Mouse (Mus musculus): ENCODE results near the gene Gm21775.
"Not testable (repeated sequence)": the region's sequence is repeated elsewhere in the genome, so short reads cannot be mapped to it uniquely, and the experiment has no call there.

Gene Gm21775

DNA sequence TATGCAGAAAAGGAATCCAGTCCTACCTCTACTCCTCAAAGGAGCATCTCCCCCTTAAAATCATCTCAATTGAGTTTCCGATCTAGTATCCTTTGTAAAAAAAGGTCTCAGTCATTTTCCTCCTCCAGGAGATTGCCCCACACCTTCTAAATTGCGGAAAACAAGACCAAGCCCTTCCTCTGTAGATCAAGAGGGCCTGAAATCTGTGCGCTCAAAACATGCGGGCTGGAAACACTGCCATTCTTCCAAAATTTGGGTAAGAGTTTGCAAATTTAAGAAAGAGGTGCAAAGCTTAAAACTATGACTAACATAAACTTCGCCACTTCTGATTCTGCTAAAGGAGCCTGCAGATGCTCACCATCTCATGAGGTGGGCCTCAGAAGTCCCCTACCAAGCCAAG lies at the start of gene Gm21775:
Gene Gm21775 (plus strand): TSS at position 301 of the 400 bp plus-strand sequence.
- DNase-seq = not testable (repeated sequence)

- DNase-seq = not testable (repeated sequence)
These were observed 17.3 kb upstream of the Gm21775 start, which contains the start of gene Gm20737 for GRCm38 (mm10) chrY:10535942-10536341. Gene Gm20737 (minus strand): TSS chrY:10536042.
